Mouse (Mus musculus): ENCODE measurements around the gene Ralgapa2.

- TF ChIP-seq POLR2A (IDR thresholded peaks at IDR 0.05; ENCODE audit: control insufficient read depth, extremely low read depth, insufficient read depth, low read length, poor library complexity) = no peak
- TF ChIP-seq CTCF (IDR thresholded peaks at IDR 0.05; ENCODE audit: borderline replicate concordance, control insufficient read depth, extremely low read depth, insufficient read depth, low read length, poor library complexity) = no peak
Measured at GRCm38 (mm10) chr2:146331894-146332476, 180.2 kb downstream of the Ralgapa2 start.
